Mouse (Mus musculus) forebrain, embryonic 12.5 days (tissue): ENCODE results near the gene Samd13. TPM values are rescaled to one million over a fixed set of nuclear protein-coding genes. Genes with fewer than 3 reads are reported as not detected.

Experiments used
- ATAC-seq: fragments of 200-750 bp; cut with Nextera tagmentation; 2 replicates; pipeline ENCODE4 v1.8.0; 2017; ENCODE audit warnings: moderate TSS enrichment; ENCODE audit not compliant: low FRiP score
- H3K27ac ChIP-seq: fragments of 300-500 bp; sonication (generic); 2 replicates; pipeline ENCODE4 v1.5.1; 2016; ENCODE audit warnings: mild to moderate bottlenecking
- H3K27me3 ChIP-seq: fragments of 300-500 bp; sonication (generic); 2 replicates; pipeline ENCODE4 v1.6.1; 2016; ENCODE audit warnings: mild to moderate bottlenecking
- H3K36me3 ChIP-seq: fragments of 300-500 bp; sonication (generic); replicated peaks from 2 replicates; pipeline ENCODE4 v1.6.1; 2016; ENCODE audit warnings: mild to moderate bottlenecking
- H3K4me1 ChIP-seq: fragments of 300-500 bp; sonication (generic); 2 replicates; pipeline ENCODE4 v1.6.1; 2016
- H3K4me2 ChIP-seq: fragments of 300-500 bp; sonication (generic); 2 replicates; pipeline ENCODE4 v1.6.1; 2016; ENCODE audit warnings: mild to moderate bottlenecking, moderate library complexity
- H3K4me3 ChIP-seq: fragments of 300-500 bp; sonication (generic); replicated peaks from 2 replicates; pipeline ENCODE4 v1.5.1; 2016; ENCODE audit warnings: mild to moderate bottlenecking
- H3K9ac ChIP-seq: fragments of 300-500 bp; sonication (generic); 2 replicates; pipeline ENCODE4 v1.6.1; 2016; ENCODE audit warnings: mild to moderate bottlenecking
- H3K9me3 ChIP-seq: fragments of 300-500 bp; sonication (generic); 2 replicates; pipeline ENCODE4 v1.6.1; 2016
- WGBS: fragments of 180-500 bp; shearing (Covaris S2); methylation state at CpG from one replicate; pipeline ENCODE4 v1.1.7; 2016; 5-methylcytosine and 5-hydroxymethylcytosine counted together
- polyA plus RNA-seq: library from polyadenylated mRNA; unstranded; fragments of >200 nt; fragmentation: Nextera tagmentation; extraction: Ambion mirVana; gene quantifications from 2 replicates; pipeline ENCODE4 v1.2.1, GENCODE M21; 2016

Gene Samd13
- polyA plus RNA-seq: 0.91 and 1.1 TPM in 2 replicates

- Histone ChIP-seq H3K4me2 (peak within 1 kb of the TSS; percentile 87), H3K9me3 (no peaks in the 10 kb centered on the region), H3K9ac (peak within 1 kb of the TSS; percentile 56), H3K27ac (no peak within 1 kb of the TSS), H3K27me3 (peaks cover 18% of the 10 kb centered on the region), H3K36me3 (no peaks in the 10 kb centered on the region), H3K4me3 (peak within 1 kb of the TSS; percentile 55), H3K4me1 (peaks cover 17% of the 10 kb centered on the region)
- 5% methylated on average over 50 of the region's 50 CpGs for WGBS
- peak; percentile 94 for ATAC-seq
Measured at GRCm38 (mm10) chr3:146684811-146685675, at the start of gene Samd13. Gene Samd13, minus strand, starts transcription at chr3:146685592.

GRCm38 (mm10) chr3:146731499-146731898, 46.1 kb upstream of the Samd13 start:
- no peak for ATAC-seq
- H3K36me3 ChIP-seq: peaks cover 53% of the 10 kb centered on the region
- H3K9me3 ChIP-seq: no peaks in the 10 kb centered on the region
- H3K27me3 ChIP-seq: no peaks in the 10 kb centered on the region
- H3K4me2 ChIP-seq: no peak overlapping the region
- H3K27ac ChIP-seq: no peak overlapping the region
- H3K4me3 ChIP-seq: no peak overlapping the region
- 96% methylated on average over 11 of the region's 11 CpGs for WGBS
- no peaks in the 10 kb centered on the region for H3K4me1 ChIP-seq
- no peak overlapping the region for H3K9ac ChIP-seq

GRCm38 (mm10) chr3:146723037-146723436, 37.6 kb upstream of the Samd13 start:
- WGBS: 80% methylated on average over 3 of the region's 3 CpGs
- no peaks in the 10 kb centered on the region for H3K27me3 ChIP-seq
- H3K4me3 ChIP-seq: no peak overlapping the region
- no peak overlapping the region for H3K4me2 ChIP-seq
- ATAC-seq: no peak
- no peak overlapping the region for H3K27ac ChIP-seq
- no peaks in the 10 kb centered on the region for H3K4me1 ChIP-seq
- peaks cover 4% of the 10 kb centered on the region; the same call in 1 of the 2 replicates for H3K9me3 ChIP-seq
- H3K36me3 ChIP-seq: peaks cover 28% of the 10 kb centered on the region
- no peak overlapping the region for H3K9ac ChIP-seq

GRCm38 (mm10) chr3:146719696-146720095, 34.3 kb upstream of the Samd13 start:
- H3K36me3 ChIP-seq: no peaks in the 10 kb centered on the region

DNA sequence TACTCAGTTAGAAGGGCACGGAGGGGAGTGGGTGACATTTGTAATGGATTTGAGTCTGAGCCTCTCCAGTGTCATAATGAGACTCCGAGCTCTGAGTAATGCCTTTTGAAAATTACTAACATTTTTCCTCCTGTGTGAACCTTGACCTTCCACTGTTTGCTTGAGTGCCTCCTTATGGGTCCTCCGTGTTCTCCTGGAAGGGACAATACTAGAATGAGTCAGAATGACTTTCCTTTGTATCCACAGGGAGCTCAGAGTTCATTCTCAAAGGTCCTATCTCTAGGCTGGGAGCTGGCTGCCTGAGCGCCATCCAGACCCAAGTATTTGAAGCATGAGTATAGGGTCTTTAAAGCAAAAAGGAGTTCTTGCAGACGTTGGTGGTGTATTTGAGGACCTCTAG, 32.9 kb upstream of the Samd13 start:
- ATAC-seq: no peak
- H3K4me1 ChIP-seq: no peaks in the 10 kb centered on the region
- no peak overlapping the region for H3K9ac ChIP-seq
- no peak overlapping the region for H3K4me3 ChIP-seq
- H3K27me3 ChIP-seq: no peaks in the 10 kb centered on the region
- no peak overlapping the region for H3K4me2 ChIP-seq
- no peaks in the 10 kb centered on the region for H3K9me3 ChIP-seq
- 73% methylated on average over 5 of the region's 5 CpGs for WGBS
- H3K36me3 ChIP-seq: no peaks in the 10 kb centered on the region
- H3K27ac ChIP-seq: no peak overlapping the region

More at GRCm38 (mm10) chr3:146719696-146720095, 34.3 kb upstream of the Samd13 start:
- Histone ChIP-seq H3K4me3 (no peak overlapping the region), H3K4me1 (no peaks in the 10 kb centered on the region), H3K27me3 (no peaks in the 10 kb centered on the region), H3K9me3 (no peaks in the 10 kb centered on the region), H3K27ac (no peak overlapping the region), H3K9ac (no peak overlapping the region), H3K4me2 (no peak overlapping the region)
- ATAC-seq: no peak
- 68% methylated on average over 4 of the region's 4 CpGs for WGBS

GRCm38 (mm10) chr3:146712305-146712704, 26.9 kb upstream of the Samd13 start:
- no peak overlapping the region for H3K27ac ChIP-seq
- H3K9ac ChIP-seq: no peak overlapping the region
- H3K9me3 ChIP-seq: no peaks in the 10 kb centered on the region
- no peak overlapping the region for H3K4me2 ChIP-seq
- H3K4me1 ChIP-seq: no peaks in the 10 kb centered on the region
- H3K27me3 ChIP-seq: no peaks in the 10 kb centered on the region
- ATAC-seq: no peak
- H3K4me3 ChIP-seq: no peak overlapping the region
- H3K36me3 ChIP-seq: no peaks in the 10 kb centered on the region
- WGBS: 88% methylated on average over 7 of the region's 7 CpGs

DNA sequence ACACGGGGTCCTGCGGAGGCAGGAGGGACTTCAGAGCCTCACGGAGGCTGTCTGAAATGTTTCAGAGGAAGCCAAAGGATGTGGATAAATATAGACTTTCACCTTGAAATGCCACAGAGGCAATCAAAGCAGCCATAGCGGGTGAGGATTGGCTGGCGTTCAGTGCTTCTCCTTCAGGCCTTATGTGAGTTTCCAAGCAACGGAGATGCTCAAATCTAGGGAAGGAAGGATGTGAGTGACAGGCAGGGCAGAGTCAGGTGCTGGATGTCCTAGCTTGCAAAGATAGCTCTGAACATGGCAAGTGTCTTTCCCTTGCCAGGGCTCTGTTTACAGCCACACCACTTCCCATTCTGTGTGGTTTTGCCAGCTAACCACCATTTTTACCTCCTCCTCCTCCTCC, 26.2 kb upstream of the Samd13 start:
- Histone ChIP-seq H3K27me3 (no peaks in the 10 kb centered on the region), H3K27ac (no peak overlapping the region), H3K4me1 (no peaks in the 10 kb centered on the region), H3K4me2 (no peak overlapping the region), H3K9ac (no peak overlapping the region), H3K9me3 (no peaks in the 10 kb centered on the region; the same call in 1 of the 2 replicates), H3K36me3 (no peaks in the 10 kb centered on the region), H3K4me3 (no peak overlapping the region)
- no peak for ATAC-seq
- 71% methylated on average over 6 of the region's 6 CpGs for WGBS

- Histone ChIP-seq H3K4me1 (no peaks in the 10 kb centered on the region), H3K27ac (no peak overlapping the region), H3K36me3 (no peaks in the 10 kb centered on the region), H3K9me3 (no peaks in the 10 kb centered on the region; the same call in 1 of the 2 replicates), H3K4me3 (no peak overlapping the region), H3K9ac (no peak overlapping the region), H3K27me3 (no peaks in the 10 kb centered on the region), H3K4me2 (no peak overlapping the region)
- 87% methylated on average over 7 of the region's 7 CpGs for WGBS
- no peak for ATAC-seq
Measured at GRCm38 (mm10) chr3:146711084-146711483, 25.7 kb upstream of the Samd13 start.

DNA sequence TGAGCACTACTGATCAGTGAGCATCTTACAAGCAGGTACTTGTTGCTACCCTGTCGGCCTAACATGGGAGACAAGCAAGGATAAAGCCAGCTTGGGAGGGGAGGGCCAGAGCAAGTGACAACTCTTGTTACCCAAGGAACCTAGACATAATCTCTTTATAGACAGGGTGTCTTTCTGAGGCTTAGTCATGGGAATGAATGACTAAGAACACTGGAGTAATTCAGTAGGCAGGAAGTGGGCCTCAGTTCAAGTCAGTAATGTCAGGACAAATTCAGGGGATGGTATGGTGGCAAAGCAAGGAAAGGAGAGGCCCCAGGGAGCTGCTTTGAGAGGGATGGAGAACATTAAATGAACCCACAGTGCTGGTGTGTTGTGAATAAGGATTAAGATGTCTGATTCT, 23.7 kb upstream of the Samd13 start:
- no peak overlapping the region for H3K9ac ChIP-seq
- H3K27ac ChIP-seq: no peak overlapping the region
- no peaks in the 10 kb centered on the region for H3K36me3 ChIP-seq
- 81% methylated on average over 1 of the region's 1 CpGs for WGBS
- H3K4me3 ChIP-seq: no peak overlapping the region
- no peaks in the 10 kb centered on the region for H3K27me3 ChIP-seq
- no peak overlapping the region for H3K4me2 ChIP-seq
- no peaks in the 10 kb centered on the region for H3K4me1 ChIP-seq
- ATAC-seq: no peak
- H3K9me3 ChIP-seq: no peaks in the 10 kb centered on the region; the same call in 1 of the 2 replicates

GRCm38 (mm10) chr3:146708381-146708780, 23.0 kb upstream of the Samd13 start:
- H3K4me2 ChIP-seq: no peak overlapping the region
- no peaks in the 10 kb centered on the region for H3K27me3 ChIP-seq
- H3K9me3 ChIP-seq: no peaks in the 10 kb centered on the region; the same call in 1 of the 2 replicates
- ATAC-seq: no peak
- H3K9ac ChIP-seq: no peak overlapping the region
- no peak overlapping the region for H3K4me3 ChIP-seq
- no peak overlapping the region for H3K27ac ChIP-seq
- H3K36me3 ChIP-seq: no peaks in the 10 kb centered on the region
- no peaks in the 10 kb centered on the region for H3K4me1 ChIP-seq
- 81% methylated on average over 3 of the region's 3 CpGs for WGBS

DNA sequence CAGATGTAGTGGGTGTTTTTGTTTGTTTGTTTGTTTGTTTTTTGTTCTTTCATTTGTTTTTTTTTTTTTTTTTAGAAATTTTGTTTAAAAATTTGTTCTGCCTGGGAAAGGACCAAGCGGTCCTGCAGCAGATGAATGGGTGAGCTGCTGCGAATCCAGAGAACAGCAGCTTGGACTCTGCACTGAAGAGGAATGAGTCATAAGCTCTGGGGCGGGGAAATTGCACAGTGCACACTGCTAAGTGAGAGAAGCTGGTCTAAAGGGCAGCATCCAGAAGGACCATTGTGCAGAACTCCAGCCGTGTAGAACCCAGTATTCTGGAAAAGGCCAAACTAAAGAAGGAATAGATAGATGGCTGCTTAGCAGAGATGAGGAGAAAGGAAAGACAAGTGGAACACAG, 18.7 kb upstream of the Samd13 start:
- H3K9ac ChIP-seq: no peak overlapping the region
- H3K9me3 ChIP-seq: no peaks in the 10 kb centered on the region; the same call in 1 of the 2 replicates
- no peak overlapping the region for H3K4me3 ChIP-seq
- no peaks in the 10 kb centered on the region for H3K4me1 ChIP-seq
- H3K36me3 ChIP-seq: no peaks in the 10 kb centered on the region
- no peak for ATAC-seq
- no peaks in the 10 kb centered on the region for H3K27me3 ChIP-seq
- H3K4me2 ChIP-seq: no peak overlapping the region
- H3K27ac ChIP-seq: no peak overlapping the region
- 91% methylated on average over 4 of the region's 4 CpGs for WGBS

DNA sequence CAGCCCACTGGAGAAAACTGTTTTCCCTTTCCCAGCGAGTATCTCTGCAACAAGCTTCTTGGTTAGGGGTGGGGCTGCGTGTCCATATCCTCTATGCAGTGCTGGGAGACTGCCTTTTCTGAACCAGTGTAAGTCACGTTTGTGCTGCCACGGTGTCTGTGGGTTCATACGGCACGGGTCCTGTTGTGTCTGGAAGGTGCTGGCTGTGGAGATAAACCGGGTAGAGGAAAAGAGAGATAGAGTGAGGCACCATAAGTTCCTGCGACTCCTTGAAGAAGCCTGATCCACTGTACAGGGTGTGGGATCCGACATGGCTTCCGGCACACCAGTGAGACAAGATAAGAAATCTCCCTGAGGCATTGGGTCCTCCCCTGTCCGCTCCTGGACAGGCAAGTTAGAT, 14.7 kb upstream of the Samd13 start:
- 85% methylated on average over 11 of the region's 11 CpGs for WGBS
- Histone ChIP-seq H3K9me3 (no peaks in the 10 kb centered on the region), H3K27ac (no peak overlapping the region)

DNA sequence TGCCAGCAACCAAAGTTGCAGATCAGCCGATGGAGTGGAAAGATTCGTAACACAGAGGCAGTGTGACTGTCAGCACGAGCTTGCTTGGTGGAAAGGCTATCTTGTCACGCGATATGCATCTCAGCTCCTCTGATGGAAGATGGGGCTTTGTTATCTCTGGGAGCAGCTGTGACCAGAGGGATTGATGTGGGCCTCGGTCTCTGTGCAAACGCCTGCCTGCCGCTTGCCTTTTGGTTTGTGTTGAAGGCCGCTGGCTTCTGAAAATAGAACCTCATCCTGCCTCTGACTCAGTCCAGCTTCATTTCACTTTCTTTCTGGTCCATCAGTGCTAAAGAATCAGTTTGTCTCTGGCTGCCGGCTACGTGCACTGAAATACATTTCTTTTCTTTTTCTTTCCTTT, 13.6 kb upstream of the Samd13 start:
- ATAC-seq: no peak
- Histone ChIP-seq H3K4me1 (no peaks in the 10 kb centered on the region), H3K9me3 (no peaks in the 10 kb centered on the region), H3K4me3 (no peak overlapping the region), H3K27me3 (no peaks in the 10 kb centered on the region), H3K36me3 (no peaks in the 10 kb centered on the region), H3K9ac (no peak overlapping the region), H3K27ac (no peak overlapping the region), H3K4me2 (no peak overlapping the region)
- 79% methylated on average over 11 of the region's 11 CpGs for WGBS

More for the DNA sequence above, 14.7 kb upstream of the Samd13 start:
- H3K4me3 ChIP-seq: no peak overlapping the region
- no peaks in the 10 kb centered on the region for H3K27me3 ChIP-seq
- H3K4me2 ChIP-seq: no peak overlapping the region
- H3K36me3 ChIP-seq: no peaks in the 10 kb centered on the region
- H3K9ac ChIP-seq: no peak overlapping the region
- ATAC-seq: no peak
- no peaks in the 10 kb centered on the region for H3K4me1 ChIP-seq
